Mouse (Mus musculus) myocyte (in vitro differentiated cells): ENCODE results near the gene Lcp1.

Experiments used
- CEBPB ChIP-seq: IDR thresholded peaks from 2 replicates; pipeline ENCODE4 v1.6.1; 2011; ENCODE audit warnings: mild to moderate bottlenecking, moderate library complexity; ENCODE audit not compliant: poor library complexity, insufficient read depth, severe bottlenecking
- E2F4 ChIP-seq: IDR thresholded peaks from one replicate; pipeline ENCODE4 v1.6.1; 2011; ENCODE audit warnings: mild to moderate bottlenecking, control low read depth, moderate library complexity; ENCODE audit not compliant: insufficient read depth
- MAX ChIP-seq: IDR thresholded peaks from one replicate; pipeline ENCODE4 v1.6.1; 2011; ENCODE audit warnings: low read depth, mild to moderate bottlenecking, control low read depth
- MYOD1 ChIP-seq, 3 experiments: IDR thresholded peaks; one replicate each; pipeline ENCODE4 v1.6.1; 2011; ENCODE audit warnings: control low read depth in 2 of 3, low read depth in 2 of 3, mild to moderate bottlenecking in 2 of 3, moderate library complexity in 1 of 3; ENCODE audit not compliant: insufficient read length in 2 of 3, control insufficient read depth in 1 of 3
- MYOG ChIP-seq, 3 experiments: IDR thresholded peaks; one replicate each; pipeline ENCODE4 v1.6.1; 2011; ENCODE audit warnings: control low read depth in 2 of 3, low read depth in 2 of 3, mild to moderate bottlenecking in 2 of 3; ENCODE audit not compliant: insufficient read length in 2 of 3, control insufficient read depth in 1 of 3, insufficient read depth in 1 of 3
- POLR2A ChIP-seq: IDR thresholded peaks from one replicate; pipeline ENCODE4 v1.6.1; 2011; ENCODE audit warnings: low read depth, mild to moderate bottlenecking, control low read depth, moderate library complexity; ENCODE audit not compliant: insufficient read length
- TCF12 ChIP-seq: IDR thresholded peaks from one replicate; pipeline ENCODE4 v1.6.1; 2011; ENCODE audit warnings: mild to moderate bottlenecking, control low read depth; ENCODE audit not compliant: poor library complexity, insufficient read depth, severe bottlenecking
- USF1 ChIP-seq: IDR thresholded peaks from one replicate; pipeline ENCODE4 v1.6.1; 2011; ENCODE audit warnings: low read depth, mild to moderate bottlenecking, control low read depth, moderate library complexity

DNA sequence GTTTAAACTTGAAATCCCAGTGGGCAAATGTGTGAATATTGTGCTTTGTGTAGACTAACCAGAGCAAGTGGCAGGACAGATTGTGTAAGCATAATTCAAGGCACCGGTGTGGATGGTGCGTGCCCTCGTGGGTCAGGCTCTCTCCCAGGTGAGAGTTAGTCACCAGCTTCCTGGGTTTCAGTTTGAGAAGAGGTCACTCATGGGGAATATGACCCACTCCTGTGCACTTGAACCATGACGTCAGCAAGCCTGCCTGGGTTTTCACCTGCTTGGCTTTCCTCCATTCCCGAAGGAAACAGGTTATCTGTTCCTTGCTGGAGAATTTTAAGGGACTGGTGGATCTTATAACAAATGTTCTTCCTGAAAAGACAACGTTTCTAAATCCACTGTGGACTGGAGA lies 91.5 kb downstream of the Lcp1 start:
- TF ChIP-seq POLR2A (no peak), E2F4 (no peak), MAX (no peak), TCF12 (no peak), MYOG (IDR thresholded peaks at IDR 0.05; ENCODE audit: control insufficient read depth in 1 of 3, insufficient read depth in 1 of 3, insufficient read length in 2 of 3, low read depth in 2 of 3) (no peak), CEBPB (no peak), USF1 (no peak), MYOD1 (IDR thresholded peaks at IDR 0.05; ENCODE audit: control insufficient read depth in 1 of 3, insufficient read length in 2 of 3, low read depth in 2 of 3) (no peak)
